Comparison of ENCODE assay signal across 11 mouse cellular contexts in the genomic region with DNA sequence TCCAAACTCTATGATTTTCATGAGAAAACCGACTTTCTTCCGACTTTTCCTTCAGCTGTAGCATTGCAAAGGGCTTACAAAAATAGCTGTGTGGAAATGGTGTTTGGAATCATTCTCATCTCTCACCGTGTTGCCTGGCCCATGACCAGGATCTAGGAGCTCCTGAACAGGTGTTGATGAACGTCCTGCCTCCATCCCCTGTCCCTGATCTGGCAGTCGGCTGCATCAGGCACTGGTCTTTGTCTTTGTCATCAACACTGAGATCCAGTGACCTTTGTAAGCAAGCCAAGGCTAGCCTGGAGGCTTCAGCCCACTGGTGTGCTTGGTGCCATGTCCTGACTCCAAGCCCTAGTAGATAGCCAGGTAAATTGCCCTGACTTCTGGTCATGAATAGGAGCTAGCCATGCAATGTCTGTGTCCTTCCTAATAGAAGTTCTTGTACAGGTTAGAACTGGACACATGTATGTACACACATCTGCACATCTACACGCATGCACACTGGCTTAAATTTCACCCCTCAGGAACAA. TPM values are rescaled to one million over a fixed set of nuclear protein-coding genes. Genes with fewer than 3 reads are reported as not detected.
DNase-seq lines count a peak whose midpoint lies in the region; ATAC-seq and TF ChIP-seq lines count a peak whose summit lies in the region.
"Had no signal": no experiment of that assay in that cellular context is flagged by ENCODE, and none has a peak within 500 bp of the region (broad histone marks: within the 10 kb centered on the region; RNA-seq: fewer than 3 reads in every experiment).

No protein-coding gene starts in this region.

- 0 out of 2 replicates have a peak overlapping the region, but pooled peaks have one; percentile 2 for H3K9ac ChIP-seq in lung, embryonic 14.5 days
- H3K9ac ChIP-seq in embryonic facial prominence, embryonic 13.5 days = 0 out of 2 replicates have a peak overlapping the region, but pooled peaks have one; percentile 17
- no peak overlapping the region for H3K9ac ChIP-seq in liver, embryonic 13.5 days

- no peaks in the 10 kb centered on the region for H3K27me3 ChIP-seq in lung, embryonic 14.5 days (ENCODE audit: insufficient read depth, low read length)
- H3K27me3 ChIP-seq in embryonic facial prominence, embryonic 13.5 days = no peaks in the 10 kb centered on the region
- no peaks in the 10 kb centered on the region; the same call in 1 of the 2 replicates for H3K27me3 ChIP-seq in liver, embryonic 13.5 days

- TF ChIP-seq POLR2A in lung, adult 2 months (IDR thresholded peaks at IDR 0.05; ENCODE audit: borderline replicate concordance, extremely low read depth, low read depth, low read length) = no peak

- peak overlapping the region; percentile 78 for H3K27ac ChIP-seq in gastrocnemius, adult 2 months
- peak overlapping the region; percentile 98 for H3K27ac ChIP-seq in lung, embryonic 14.5 days (ENCODE audit: low read depth)
- H3K27ac ChIP-seq in embryonic facial prominence, embryonic 13.5 days = peak overlapping the region; percentile 94
- H3K27ac ChIP-seq in liver, embryonic 13.5 days = 0 out of 2 replicates have a peak overlapping the region, but pooled peaks have one; percentile 4

- peaks cover 36% of the 10 kb centered on the region for H3K4me1 ChIP-seq in lung, embryonic 14.5 days (ENCODE audit: insufficient read depth)
- peaks cover 9% of the 10 kb centered on the region for H3K4me1 ChIP-seq in lung, adult 2 months (ENCODE audit: control insufficient read depth, insufficient read depth, low read length)
- H3K4me1 ChIP-seq in embryonic facial prominence, embryonic 13.5 days = peaks cover 93% of the 10 kb centered on the region
- peaks cover 13% of the 10 kb centered on the region for H3K4me1 ChIP-seq in liver, embryonic 13.5 days (replicated peaks)

- H3K4me2 ChIP-seq in lung, embryonic 14.5 days = peak overlapping the region; percentile 18; the same call in 1 of the 2 replicates
- peak overlapping the region; percentile 38 for H3K4me2 ChIP-seq in embryonic facial prominence, embryonic 13.5 days
- H3K4me2 ChIP-seq in liver, embryonic 13.5 days = no peak overlapping the region

- no peak for ATAC-seq in lung, embryonic 14.5 days (ENCODE audit: insufficient read depth)
- no peak for ATAC-seq in embryonic facial prominence, embryonic 13.5 days (ENCODE audit: insufficient number of reproducible peaks, insufficient read depth, low FRiP score, low TSS enrichment, low read depth)
- no peak for ATAC-seq in liver, embryonic 13.5 days (ENCODE audit: low read depth)

- peak overlapping the region; percentile 43 for H3K4me3 ChIP-seq in gastrocnemius, adult 2 months
- H3K4me3 ChIP-seq in lung, embryonic 14.5 days (ENCODE audit: low read depth, low read length) = no peak overlapping the region
- no peak overlapping the region for H3K4me3 ChIP-seq in lung, adult 2 months (replicated peaks; ENCODE audit: extremely low read depth, low read depth, low read length)
- H3K4me3 ChIP-seq in embryonic facial prominence, embryonic 13.5 days = 0 out of 2 replicates have a peak overlapping the region, but pooled peaks have one; percentile 3
- no peak overlapping the region for H3K4me3 ChIP-seq in liver, embryonic 13.5 days (replicated peaks)

- peaks cover 26% of the 10 kb centered on the region for H3K36me3 ChIP-seq in lung, embryonic 14.5 days (ENCODE audit: insufficient read depth)
- peaks cover 42% of the 10 kb centered on the region for H3K36me3 ChIP-seq in embryonic facial prominence, embryonic 13.5 days
- H3K36me3 ChIP-seq in liver, embryonic 13.5 days = no peaks in the 10 kb centered on the region

- no peaks in the 10 kb centered on the region for H3K9me3 ChIP-seq in lung, embryonic 14.5 days (ENCODE audit: low read depth, low read length)
- no peaks in the 10 kb centered on the region for H3K9me3 ChIP-seq in embryonic facial prominence, embryonic 13.5 days
- H3K9me3 ChIP-seq in liver, embryonic 13.5 days (replicated peaks) = no peaks in the 10 kb centered on the region

- TF ChIP-seq CTCF in gastrocnemius, adult 2 months (IDR thresholded peaks at IDR 0.05) = no peak
- no peak for TF ChIP-seq CTCF in lung, embryonic 14.5 days (IDR thresholded peaks at IDR 0.05; ENCODE audit: low read depth)
- TF ChIP-seq CTCF in lung, adult 2 months (IDR thresholded peaks at IDR 0.05; ENCODE audit: insufficient read depth, low read length) = no peak

- intact Hi-C loops in gastrocnemius, adult 2 months (cut with DNase I) = no loop called here

- WGBS in lung, embryonic 14.5 days = 66% methylated on average over 6 of the region's 6 CpGs
- WGBS in lung, adult 2 months = 57% methylated on average over 6 of the region's 6 CpGs
- 70% methylated on average over 6 of the region's 6 CpGs for WGBS in embryonic facial prominence, embryonic 13.5 days
- 64% methylated on average over 6 of the region's 6 CpGs for WGBS in liver, embryonic 13.5 days (ENCODE audit: insufficient replicate concordance)

- peak; percentile 26 for DNase-seq in gastrocnemius, adult 2 months
- no peak for DNase-seq in gastrocnemius, postnatal 10 days
- DNase-seq in lung, embryonic 14.5 days = no peak
- no peak for DNase-seq in lung, adult 2 months
- no peak for DNase-seq in liver, embryonic 13.5 days
- DNase-seq in ovary, postnatal 10 days (ENCODE audit: low spot score) = no peak
- DNase-seq in layer of hippocampus, adult 8-10 months (ENCODE audit: low spot score in 2 of 2) = no peak
- DNase-seq: kidney, adult 11 months; left cerebral cortex, postnatal 4 days; right cerebral cortex, adult 18-20 months had no signal

RNA-seq across cellular contexts. Expression of gene Fstl1, which starts 12.8 kb away (rescaled TPM):
- 10 to 100 TPM; 30.2 to 54.1 TPM for total RNA-seq in gastrocnemius, adult 2 months (2021)
- total RNA-seq in gastrocnemius, postnatal 10 days (2021) = 100 to 1,000 TPM; 329 to 424 TPM
- 460 and 502 TPM in 2 replicates for polyA plus RNA-seq in lung, embryonic 14.5 days (2014; fragmentation: Nextera tagmentation; extraction: Ambion mirVana)
- polyA plus RNA-seq in lung, adult 2 months (2012; rRNA removed) = 36.0 and 44.5 TPM in 2 replicates
- 683 and 792 TPM in 2 replicates for polyA plus RNA-seq in embryonic facial prominence, embryonic 13.5 days (2015; fragmentation: Nextera tagmentation; extraction: Ambion mirVana)
- 26.6 and 31.4 TPM in 2 replicates for polyA plus RNA-seq in liver, embryonic 13.5 days (2015; fragmentation: Nextera tagmentation; extraction: Ambion mirVana)
- total RNA-seq in layer of hippocampus, adult 8-10 months (2022) = 10 to 100 TPM; 33.3 to 45.7 (median 36.2) TPM

Comparison
In these comparisons a context has a peak if more than half of its experiments do, and no peak if none do; other contexts are left out.
1. RNA of gene Fstl1, which starts 12.8 kb away (polyA plus RNA-seq): 683 to 792 TPM in embryonic facial prominence, embryonic 13.5 days and 460 to 502 TPM in lung, embryonic 14.5 days; 36.0 to 44.5 TPM in lung, adult 2 months and 26.6 to 31.4 TPM in liver, embryonic 13.5 days; every median in the first group is over 10 times any median in the second.
2. H3K27ac ChIP-seq: peak in every context shown above with its lines; median percentile 98 in lung, embryonic 14.5 days; 94 in embryonic facial prominence, embryonic 13.5 days; 78 in gastrocnemius, adult 2 months; 4 in liver, embryonic 13.5 days.
3. H3K4me3 ChIP-seq: peak in gastrocnemius, adult 2 months (single experiment) and embryonic facial prominence, embryonic 13.5 days (single experiment); none in lung, embryonic 14.5 days (single experiment), lung, adult 2 months (single experiment) and liver, embryonic 13.5 days (single experiment).